Mouse (Mus musculus) heart, postnatal 0 days (tissue): Measurements from ENCODE around the gene Krtdap.

Source experiments
- CTCF ChIP-seq: IDR thresholded peaks from 2 replicates; pipeline ENCODE4 v1.5.1; 2016; ENCODE audit warnings: antibody characterized with exemption, control low read depth, low read depth
- EP300 ChIP-seq: IDR thresholded peaks from 2 replicates; pipeline ENCODE4 v1.6.1; 2016; ENCODE audit warnings: antibody characterized with exemption, low read depth

GRCm38 (mm10) chr7:30811757-30812290, 24.1 kb downstream of the Krtdap start:
- TF ChIP-seq CTCF: no peak
- TF ChIP-seq EP300: no peak
